Mouse (Mus musculus): Measurements from ENCODE around the gene Cct7.

DNA sequence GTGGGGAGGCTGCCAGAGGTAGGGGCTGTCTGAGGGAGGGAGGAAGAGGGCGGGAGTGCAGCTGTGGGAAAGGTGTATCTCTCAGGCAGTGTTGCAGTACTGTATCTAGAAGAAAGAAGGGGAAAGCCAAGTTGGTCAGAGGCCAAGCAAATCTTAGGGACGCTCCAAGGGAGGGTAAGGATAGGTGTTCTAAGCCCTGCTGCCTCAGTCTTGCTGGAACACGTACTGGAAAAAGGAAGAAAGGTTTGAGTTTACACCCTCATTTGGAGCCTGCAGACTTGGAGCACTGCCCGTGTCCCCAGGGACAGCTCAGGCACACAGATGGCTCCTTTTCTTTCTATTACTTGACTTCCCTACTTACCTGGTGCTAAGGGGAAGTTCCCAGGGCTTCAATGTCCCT lies 10.2 kb upstream of the Cct7 start:
- TF ChIP-seq POLR2A (IDR thresholded peaks at IDR 0.05; ENCODE audit: borderline replicate concordance, low read depth, low read length) (no peak), CTCF (IDR thresholded peaks at IDR 0.05; ENCODE audit: low read depth, low read length) (no peak)

Data from bone marrow macrophage, adult 2 months (primary cell).